Mouse (Mus musculus) gastrocnemius, adult 18-20 months (tissue): ENCODE measurements at regions not wholly inside any gene's neighbourhood (a gene's known extent, or its start where the extent isn't known, plus 50 kb on each side); places are given as distances from the start of the nearest gene placed in this dataset.

Source experiments
- DNase-seq: peaks from one replicate; pipeline ENCODE4 v3.0.0; 2021; ENCODE audit warnings: low spot score

DNA sequence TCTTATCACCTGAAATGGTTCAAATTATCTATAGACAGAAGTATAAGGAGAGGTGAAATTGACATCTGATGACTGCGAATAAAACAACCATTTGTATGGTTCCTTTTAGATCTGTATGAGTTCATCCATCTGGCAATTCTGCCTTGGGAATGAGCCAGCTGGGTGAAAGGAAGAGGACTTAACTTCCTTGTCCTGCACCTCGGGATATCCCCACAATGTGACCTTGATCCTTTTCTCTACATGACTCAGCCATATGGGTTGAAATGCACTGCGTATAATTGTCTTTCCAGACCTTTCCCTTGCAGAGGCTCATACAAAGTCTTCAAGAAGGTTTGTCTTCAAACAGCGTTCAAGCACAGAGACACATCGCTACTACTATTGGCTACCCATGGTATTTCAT, 292.6 kb upstream of the Pitrm1 start:
- no peak for DNase-seq

DNA sequence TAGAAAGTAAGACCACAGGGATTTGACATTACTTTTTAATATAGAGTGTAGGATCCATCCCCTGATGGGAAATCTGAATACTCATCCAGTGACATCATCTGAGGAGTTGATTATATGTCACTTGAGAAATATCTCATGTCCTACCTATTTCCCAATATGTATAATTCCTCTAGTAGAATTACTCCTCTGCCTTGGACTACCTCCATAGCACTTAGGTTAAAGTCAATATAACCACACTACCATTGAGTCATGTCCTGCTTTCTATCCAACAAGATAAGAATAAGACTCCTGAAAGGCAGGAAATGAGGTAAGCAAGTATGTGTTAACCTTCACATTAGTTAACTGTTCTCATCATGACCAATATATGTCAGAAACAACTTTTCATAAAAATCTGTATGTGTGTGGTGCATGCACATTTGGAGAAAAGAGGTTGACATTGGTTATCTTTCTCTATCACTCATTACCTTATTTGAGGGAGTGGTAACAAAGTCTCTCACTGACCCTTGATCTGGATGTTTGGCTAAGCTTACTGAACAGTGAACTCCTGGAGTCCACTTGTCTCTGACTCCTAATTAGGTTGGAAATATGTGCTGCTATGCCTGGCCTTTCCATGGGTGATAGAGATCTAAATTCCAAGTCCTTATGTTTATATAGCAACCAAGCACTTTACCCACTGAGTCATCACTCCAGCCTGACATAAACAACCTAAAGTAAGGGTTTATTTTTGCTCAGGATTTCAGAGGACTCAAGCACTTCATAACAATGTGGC, 292.0 kb upstream of the Pitrm1 start:
- DNase-seq: no peak

DNA sequence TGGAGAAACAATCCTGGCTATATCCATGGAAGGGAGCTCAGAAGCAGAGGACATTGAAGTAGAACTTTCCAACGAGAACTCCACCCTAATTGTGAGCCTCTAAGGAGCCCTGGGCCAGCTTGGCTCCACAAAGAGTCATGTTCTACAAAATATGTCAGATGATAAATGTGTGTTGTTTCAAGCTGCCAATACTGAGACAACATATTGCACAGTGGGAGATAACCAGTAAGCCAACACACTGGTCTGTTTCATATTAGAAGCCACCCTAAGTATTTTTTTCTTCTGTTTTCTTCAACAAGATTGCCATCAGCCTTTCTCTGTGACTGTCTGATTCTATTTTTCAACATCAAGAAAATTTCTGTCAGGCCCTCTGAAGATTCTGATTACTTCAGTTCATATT, 289.5 kb upstream of the Pitrm1 start:
- no peak for DNase-seq

DNA sequence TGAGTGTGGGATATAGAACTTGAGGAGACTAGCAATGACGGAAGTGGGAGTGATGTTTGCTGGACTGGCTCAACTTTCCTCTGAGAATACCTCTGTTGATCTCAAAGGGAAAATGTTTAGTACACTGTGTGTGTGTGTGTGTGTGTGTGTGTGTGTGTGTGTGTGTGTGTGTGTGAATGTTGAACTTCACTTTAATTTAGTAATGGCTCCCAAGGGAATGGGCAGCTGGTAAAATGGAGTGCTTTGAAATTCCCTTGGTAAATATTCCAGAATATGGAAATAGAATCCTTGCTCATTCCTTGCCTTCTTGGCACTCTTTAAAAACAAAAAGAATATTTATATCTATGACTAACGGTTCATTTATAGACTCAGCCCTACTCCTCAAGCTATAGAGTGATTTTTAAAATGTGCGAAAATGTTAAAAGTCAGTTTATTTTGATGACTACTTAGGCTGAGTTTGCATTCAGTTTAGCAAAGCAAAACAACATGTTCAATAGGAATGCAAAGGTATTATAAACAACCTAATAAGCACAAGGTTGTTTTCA, 287.6 kb upstream of the Pitrm1 start:
- no peak for DNase-seq

DNA sequence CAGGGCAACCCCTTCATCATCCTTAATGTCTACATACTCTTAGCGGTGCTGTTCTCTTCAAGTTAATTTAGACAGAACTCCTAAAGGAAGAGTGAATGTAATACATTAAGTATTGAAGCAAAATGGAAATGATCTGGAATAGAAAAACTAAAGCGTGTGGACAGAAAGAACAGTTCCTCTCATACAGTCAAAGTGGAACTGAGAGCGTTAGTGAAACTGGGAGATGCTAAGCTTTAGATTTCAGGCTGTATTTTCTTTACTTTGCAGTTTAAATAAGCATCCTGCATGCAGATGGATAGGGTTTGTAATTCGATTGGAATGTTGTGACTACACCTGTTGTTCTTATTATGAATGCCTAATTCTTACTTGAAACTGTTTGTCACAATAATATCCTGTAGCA, 286.5 kb upstream of the Pitrm1 start:
- DNase-seq: no peak

- DNase-seq: no peak
Measured at GRCm38 (mm10) chr13:6270546-6270945, 277.4 kb upstream of the Pitrm1 start.

GRCm38 (mm10) chr13:6272932-6273331, 275.0 kb upstream of the Pitrm1 start:
- DNase-seq: no peak

GRCm38 (mm10) chr13:6280073-6280472, 267.9 kb upstream of the Pitrm1 start:
- DNase-seq: no peak

- no peak for DNase-seq
Measured at GRCm38 (mm10) chr13:6288109-6288508, 259.8 kb upstream of the Pitrm1 start.

DNA sequence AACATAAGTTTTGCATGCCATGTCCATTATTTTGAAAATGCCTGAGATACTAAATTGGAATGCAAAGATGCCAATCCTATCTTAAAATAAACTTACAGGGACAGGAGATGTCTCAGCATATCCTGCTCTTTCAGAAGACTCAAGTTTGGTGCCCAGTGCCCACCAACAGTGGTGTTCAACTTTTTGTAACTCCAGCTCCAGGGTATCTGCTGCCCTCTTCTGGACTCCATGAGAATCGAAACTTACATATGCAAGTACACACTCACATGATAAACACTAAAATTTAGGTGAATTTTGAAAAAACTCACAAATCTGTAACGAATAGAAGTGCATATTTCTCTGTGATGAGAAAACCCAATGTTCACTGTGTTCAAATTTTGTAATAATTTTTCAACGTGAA, 255.9 kb upstream of the Pitrm1 start:
- DNase-seq: no peak

- no peak for DNase-seq
Measured at GRCm38 (mm10) chr13:6305718-6306117, 242.2 kb upstream of the Pitrm1 start.

DNA sequence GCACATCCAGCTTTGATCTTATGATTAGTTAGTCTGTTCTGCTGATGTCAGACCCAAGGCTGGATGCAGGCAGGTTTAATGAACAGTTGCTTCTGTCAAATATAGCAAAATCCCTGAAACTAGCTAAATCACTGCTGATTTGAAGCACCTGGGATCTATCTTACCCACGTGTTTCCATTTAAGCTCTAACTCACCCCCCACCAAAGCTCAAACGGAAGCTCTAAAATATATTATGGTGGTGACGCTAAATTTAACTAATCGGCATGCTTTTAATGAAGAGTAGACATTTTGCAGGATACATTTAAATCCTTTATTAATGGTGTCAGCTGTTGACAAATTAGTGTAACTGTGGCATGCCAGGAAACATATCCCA, 241.3 kb upstream of the Pitrm1 start:
- no peak for DNase-seq

- DNase-seq: no peak
Measured at GRCm38 (mm10) chr13:6306989-6307917, 240.7 kb upstream of the Pitrm1 start.

- no peak for DNase-seq
Measured at GRCm38 (mm10) chr13:6316201-6316600, 231.7 kb upstream of the Pitrm1 start.

DNA sequence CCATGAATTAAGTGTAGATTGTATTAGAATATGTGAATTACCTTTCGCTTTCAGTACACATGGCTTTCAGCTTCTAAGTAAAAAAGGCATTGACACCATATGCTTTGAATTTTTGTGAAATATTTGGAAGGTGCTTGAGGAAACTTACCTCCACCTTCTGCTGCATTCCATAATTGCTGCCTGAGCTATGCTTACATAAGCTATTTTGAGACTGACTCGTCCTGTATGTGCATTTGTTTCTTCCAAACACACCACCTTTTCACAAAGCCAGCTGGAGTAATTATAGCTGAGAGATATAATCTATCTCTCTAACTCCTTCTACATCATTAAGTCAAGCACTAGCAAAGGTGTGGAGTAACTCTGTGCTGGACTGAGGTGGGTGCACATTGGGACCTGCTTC, 224.0 kb upstream of the Pitrm1 start:
- no peak for DNase-seq

GRCm38 (mm10) chr13:6330320-6330950, 217.5 kb upstream of the Pitrm1 start:
- DNase-seq: no peak

- DNase-seq: peak; percentile 23
Measured at GRCm38 (mm10) chr13:6340157-6340556, 207.8 kb upstream of the Pitrm1 start.

DNA sequence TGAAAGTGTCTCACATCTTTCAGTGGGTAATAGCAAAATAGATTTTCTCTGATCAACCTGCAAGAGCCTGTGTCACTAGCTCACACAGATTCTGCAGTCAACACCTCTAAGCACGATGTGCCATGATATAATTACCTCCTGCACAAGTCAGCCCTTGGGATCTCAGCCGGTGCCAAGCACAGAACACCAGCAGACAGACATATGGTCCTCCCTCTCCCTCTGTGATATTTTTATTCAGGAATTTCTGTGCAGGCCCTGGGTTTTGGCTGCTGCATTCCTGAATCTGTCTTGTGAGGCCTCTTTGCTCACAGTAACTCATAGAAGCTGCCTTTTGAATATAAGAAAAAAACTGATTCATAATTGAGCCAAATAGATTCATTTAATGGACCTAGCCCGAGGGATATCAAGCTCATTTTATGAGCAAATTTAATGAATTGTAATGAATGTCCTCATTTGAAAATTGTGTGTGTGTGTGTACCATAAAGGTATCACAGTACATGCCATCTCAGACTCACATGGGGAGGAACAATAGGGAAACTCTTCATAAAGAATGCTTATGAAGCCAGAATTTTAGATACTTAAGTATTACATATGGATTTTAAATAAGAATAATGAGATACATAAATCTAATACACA, 206.7 kb upstream of the Pitrm1 start:
- peak; percentile 3 for DNase-seq

GRCm38 (mm10) chr13:6365169-6365568, 182.8 kb upstream of the Pitrm1 start:
- DNase-seq: no peak

DNA sequence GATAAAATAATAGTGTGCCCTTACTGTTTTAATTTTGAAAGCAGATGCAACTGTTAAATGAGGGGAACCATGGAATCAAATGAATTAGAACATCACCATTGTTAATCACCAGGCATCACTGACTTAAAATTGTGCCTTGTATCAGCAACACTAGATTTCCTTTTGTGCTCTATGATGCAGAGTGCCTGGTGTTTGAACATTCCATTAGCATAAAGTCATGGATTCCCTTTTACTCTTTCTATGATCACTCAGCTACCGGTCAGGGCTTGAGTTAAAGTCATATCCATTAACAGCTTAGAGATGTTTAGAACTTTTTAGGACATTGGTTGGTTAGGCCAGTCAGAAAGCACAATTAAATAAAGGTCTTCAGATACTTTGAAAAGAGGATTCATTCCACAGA, 180.3 kb upstream of the Pitrm1 start:
- no peak for DNase-seq

DNA sequence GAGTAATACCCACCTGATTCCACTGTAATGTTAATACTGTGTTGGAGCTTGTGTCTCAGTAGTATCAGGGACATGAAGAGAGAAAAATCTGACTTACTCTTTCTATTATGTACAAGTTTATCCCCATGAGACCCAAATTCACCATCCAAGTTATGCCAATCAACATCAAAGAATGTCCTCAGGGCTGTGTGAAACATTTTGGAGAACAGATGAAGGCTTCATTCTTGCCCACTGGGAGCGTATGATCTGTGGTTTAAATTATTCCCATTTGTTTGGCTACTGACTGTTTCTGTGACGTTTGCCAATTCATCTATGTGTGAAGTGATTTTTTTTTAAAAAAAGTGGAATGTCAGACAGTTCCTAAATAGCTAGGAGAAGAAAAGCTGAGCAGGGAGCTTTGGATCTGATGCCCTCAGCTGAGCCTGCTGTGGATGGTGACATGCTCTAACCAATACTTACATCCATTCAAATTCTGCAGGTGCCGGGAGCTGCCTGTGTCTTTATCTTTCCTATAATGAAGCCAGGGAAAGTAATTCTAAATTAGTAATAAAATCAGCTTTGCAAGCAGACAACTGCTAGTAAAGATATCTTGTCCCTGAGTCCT, 173.3 kb upstream of the Pitrm1 start:
- DNase-seq: no peak
